Mouse (Mus musculus): ENCODE data around the gene Telo2. TPM values are rescaled to one million over a fixed set of nuclear protein-coding genes. Genes with fewer than 3 reads are reported as not detected.
A peak's percentile ranks its signal among the peaks of the same experiment; 100 is the strongest.

The Telo2 gene
- polyA plus RNA-seq, 1 experiment: 8.9 TPM

GRCm38 (mm10) chr17:25077771-25078372 is 37.9 kb downstream of the Telo2 start:
- H3K4me1 ChIP-seq (ENCODE audit: control insufficient read depth, insufficient read depth, insufficient read length, low read length): 0 out of 2 replicates have a peak, but pooled peaks cover 1% of the 10 kb centered on the region
- 63% methylated on average over 13 of the region's 13 CpGs for WGBS
- H3K4me3 ChIP-seq (ENCODE audit: low read depth, low read length): peak overlapping the region; percentile 45
- H3K36me3 ChIP-seq (ENCODE audit: control insufficient read depth, insufficient read depth, low read length): no peaks in the 10 kb centered on the region
- no peaks in the 10 kb centered on the region for H3K27me3 ChIP-seq (ENCODE audit: control insufficient read depth, insufficient read depth, low read length)
- H3K27ac ChIP-seq (ENCODE audit: insufficient read depth, low read depth, low read length): no peak overlapping the region
- TF ChIP-seq POLR2A (IDR thresholded peaks at IDR 0.05; ENCODE audit: low read depth, low read length): no peak
- no peak for TF ChIP-seq CTCF (IDR thresholded peaks at IDR 0.05; ENCODE audit: extremely low read depth, insufficient read length, insufficient replicate concordance, low read depth, low read length)

- H3K4me1 ChIP-seq (ENCODE audit: control insufficient read depth, insufficient read depth, insufficient read length, low read length): no peaks in the 10 kb centered on the region
- no peak overlapping the region for H3K27ac ChIP-seq (ENCODE audit: insufficient read depth, low read depth, low read length)
- no peak overlapping the region for H3K4me3 ChIP-seq (ENCODE audit: low read depth, low read length)
- no peaks in the 10 kb centered on the region for H3K27me3 ChIP-seq (ENCODE audit: control insufficient read depth, insufficient read depth, low read length)
- TF ChIP-seq CTCF (IDR thresholded peaks at IDR 0.05; ENCODE audit: extremely low read depth, insufficient read length, insufficient replicate concordance, low read depth, low read length) (no peak), POLR2A (IDR thresholded peaks at IDR 0.05; ENCODE audit: low read depth, low read length) (no peak)
- WGBS: 81% methylated on average over 4 of the region's 4 CpGs
- no peaks in the 10 kb centered on the region for H3K36me3 ChIP-seq (ENCODE audit: control insufficient read depth, insufficient read depth, low read length)
Observed at GRCm38 (mm10) chr17:25076906-25077305, 38.9 kb downstream of the Telo2 start.

- no peak for TF ChIP-seq POLR2A (IDR thresholded peaks at IDR 0.05; ENCODE audit: low read depth, low read length)
- no peak for TF ChIP-seq CTCF (IDR thresholded peaks at IDR 0.05; ENCODE audit: extremely low read depth, insufficient read length, insufficient replicate concordance, low read depth, low read length)
- WGBS: 60% methylated on average over 2 of the region's 2 CpGs
- H3K4me3 ChIP-seq (ENCODE audit: low read depth, low read length): no peak overlapping the region
- H3K36me3 ChIP-seq (ENCODE audit: control insufficient read depth, insufficient read depth, low read length): 0 out of 2 replicates have a peak, but pooled peaks cover 3% of the 10 kb centered on the region
- 0 out of 2 replicates have a peak, but pooled peaks cover 3% of the 10 kb centered on the region for H3K4me1 ChIP-seq (ENCODE audit: control insufficient read depth, insufficient read depth, insufficient read length, low read length)
- H3K27ac ChIP-seq (ENCODE audit: insufficient read depth, low read depth, low read length): peak overlapping the region; percentile 49; the same call in 1 of the 2 replicates
- no peaks in the 10 kb centered on the region for H3K27me3 ChIP-seq (ENCODE audit: control insufficient read depth, insufficient read depth, low read length)
Observed at GRCm38 (mm10) chr17:25068690-25069089, 47.1 kb downstream of the Telo2 start.

- WGBS: 69% methylated on average over 8 of the region's 8 CpGs
- no peak overlapping the region for H3K4me3 ChIP-seq (ENCODE audit: low read depth, low read length)
- TF ChIP-seq POLR2A (IDR thresholded peaks at IDR 0.05; ENCODE audit: low read depth, low read length) (no peak), CTCF (IDR thresholded peaks at IDR 0.05; ENCODE audit: extremely low read depth, insufficient read length, insufficient replicate concordance, low read depth, low read length) (no peak)
- H3K27ac ChIP-seq (ENCODE audit: insufficient read depth, low read depth, low read length): peak overlapping the region; percentile 71
- H3K27me3 ChIP-seq (ENCODE audit: control insufficient read depth, insufficient read depth, low read length): no peaks in the 10 kb centered on the region
- H3K4me1 ChIP-seq (ENCODE audit: control insufficient read depth, insufficient read depth, insufficient read length, low read length): 0 out of 2 replicates have a peak, but pooled peaks cover 3% of the 10 kb centered on the region
- 0 out of 2 replicates have a peak, but pooled peaks cover 3% of the 10 kb centered on the region for H3K36me3 ChIP-seq (ENCODE audit: control insufficient read depth, insufficient read depth, low read length)
Observed at GRCm38 (mm10) chr17:25067442-25067851, 48.3 kb downstream of the Telo2 start.

- H3K36me3 ChIP-seq (ENCODE audit: control insufficient read depth, insufficient read depth, low read length): 0 out of 2 replicates have a peak, but pooled peaks cover 4% of the 10 kb centered on the region
- H3K4me3 ChIP-seq (ENCODE audit: low read depth, low read length): no peak overlapping the region
- 0 out of 2 replicates have a peak, but pooled peaks cover 3% of the 10 kb centered on the region for H3K4me1 ChIP-seq (ENCODE audit: control insufficient read depth, insufficient read depth, insufficient read length, low read length)
- H3K27me3 ChIP-seq (ENCODE audit: control insufficient read depth, insufficient read depth, low read length): no peaks in the 10 kb centered on the region
- 83% methylated on average over 7 of the region's 7 CpGs for WGBS
- TF ChIP-seq CTCF (IDR thresholded peaks at IDR 0.05; ENCODE audit: extremely low read depth, insufficient read length, insufficient replicate concordance, low read depth, low read length): no peak
- TF ChIP-seq POLR2A (IDR thresholded peaks at IDR 0.05; ENCODE audit: low read depth, low read length): no peak
- peak overlapping the region; percentile 71 for H3K27ac ChIP-seq (ENCODE audit: insufficient read depth, low read depth, low read length)
Observed at GRCm38 (mm10) chr17:25066595-25066994, 49.2 kb downstream of the Telo2 start.

- 0 out of 2 replicates have a peak, but pooled peaks cover 3% of the 10 kb centered on the region for H3K4me1 ChIP-seq (ENCODE audit: control insufficient read depth, insufficient read depth, insufficient read length, low read length)
- no peaks in the 10 kb centered on the region for H3K27me3 ChIP-seq (ENCODE audit: control insufficient read depth, insufficient read depth, low read length)
- H3K4me3 ChIP-seq (ENCODE audit: low read depth, low read length): no peak overlapping the region
- H3K36me3 ChIP-seq (ENCODE audit: control insufficient read depth, insufficient read depth, low read length): 0 out of 2 replicates have a peak, but pooled peaks cover 4% of the 10 kb centered on the region
- TF ChIP-seq POLR2A (IDR thresholded peaks at IDR 0.05; ENCODE audit: low read depth, low read length): no peak
- no peak for TF ChIP-seq CTCF (IDR thresholded peaks at IDR 0.05; ENCODE audit: extremely low read depth, insufficient read length, insufficient replicate concordance, low read depth, low read length)
- H3K27ac ChIP-seq (ENCODE audit: insufficient read depth, low read depth, low read length): peak overlapping the region; percentile 56
- 90% methylated on average over 3 of the region's 3 CpGs for WGBS
Observed at GRCm38 (mm10) chr17:25065189-25065588, 50.6 kb downstream of the Telo2 start.

GRCm38 (mm10) chr17:25064351-25064750 is 51.4 kb downstream of the Telo2 start:
- H3K4me1 ChIP-seq (ENCODE audit: control insufficient read depth, insufficient read depth, insufficient read length, low read length): 0 out of 2 replicates have a peak, but pooled peaks cover 3% of the 10 kb centered on the region
- H3K27ac ChIP-seq (ENCODE audit: insufficient read depth, low read depth, low read length): peak overlapping the region; percentile 76
- 70% methylated on average over 9 of the region's 9 CpGs for WGBS
- H3K4me3 ChIP-seq (ENCODE audit: low read depth, low read length): no peak overlapping the region
- peaks cover 8% of the 10 kb centered on the region for H3K36me3 ChIP-seq (ENCODE audit: control insufficient read depth, insufficient read depth, low read length)
- no peaks in the 10 kb centered on the region for H3K27me3 ChIP-seq (ENCODE audit: control insufficient read depth, insufficient read depth, low read length)
- TF ChIP-seq CTCF (IDR thresholded peaks at IDR 0.05; ENCODE audit: extremely low read depth, insufficient read length, insufficient replicate concordance, low read depth, low read length) (no peak), POLR2A (IDR thresholded peaks at IDR 0.05; ENCODE audit: low read depth, low read length) (no peak)

Data from small intestine, adult 2 months (tissue).